Mouse (Mus musculus) intestine, embryonic 16.5 days (tissue): ENCODE measurements around the gene Btbd3. TPM values are rescaled to one million over a fixed set of nuclear protein-coding genes. Genes with fewer than 3 reads are reported as not detected.

ENCODE experiments used
- ATAC-seq: fragments of 200-750 bp; cut with Nextera tagmentation; 2 replicates; pipeline ENCODE4 v1.8.0; 2017; ENCODE audit warnings: moderate TSS enrichment, moderate library complexity
- H3K27ac ChIP-seq: fragments of 300-500 bp; sonication (generic); 2 replicates; pipeline ENCODE4 v1.5.1; 2014; ENCODE audit warnings: mild to moderate bottlenecking, low read length
- H3K27me3 ChIP-seq: fragments of 300-500 bp; sonication (generic); replicated peaks from 2 replicates; pipeline ENCODE4 v1.6.1; 2014; ENCODE audit warnings: low read length, control low read depth, mixed read lengths; ENCODE audit not compliant: control insufficient read depth, insufficient read depth
- H3K36me3 ChIP-seq: fragments of 300-500 bp; sonication (generic); 2 replicates; pipeline ENCODE4 v1.6.1; 2014; ENCODE audit warnings: low read length, control low read depth; ENCODE audit not compliant: control insufficient read depth, insufficient read depth
- H3K4me1 ChIP-seq: fragments of 300-500 bp; sonication (generic); 2 replicates; pipeline ENCODE4 v1.6.1; 2014; ENCODE audit warnings: low read length, control low read depth, mixed read lengths; ENCODE audit not compliant: control insufficient read depth, insufficient read depth
- H3K4me2 ChIP-seq: fragments of 300-500 bp; sonication (generic); 2 replicates; pipeline ENCODE4 v1.6.1; 2014; ENCODE audit warnings: low read depth, low read length, control low read depth
- H3K4me3 ChIP-seq: fragments of 300-500 bp; sonication (generic); 2 replicates; pipeline ENCODE4 v1.5.1; 2014; ENCODE audit warnings: mild to moderate bottlenecking, low read length
- H3K9ac ChIP-seq: fragments of 300-500 bp; sonication (generic); 2 replicates; pipeline ENCODE4 v1.6.1; 2014; ENCODE audit warnings: low read depth, low read length
- H3K9me3 ChIP-seq: fragments of 300-500 bp; sonication (generic); 2 replicates; pipeline ENCODE4 v1.6.1; 2016; ENCODE audit warnings: low read length, control low read depth; ENCODE audit not compliant: control insufficient read depth
- whole genome bisulfite sequencing: fragments of 180-500 bp; shearing (Covaris S2); extraction: QIAGEN DNeasy Blood & Tissue Kit; methylation state at CpG from one replicate; pipeline ENCODE4 v1.1.7; 2014; 5-methylcytosine and 5-hydroxymethylcytosine counted together
- polyA plus RNA-seq: library from polyadenylated mRNA; unstranded; fragments of >200 nt; fragmentation: Nextera tagmentation; extraction: Ambion mirVana; gene quantifications from 2 replicates; pipeline ENCODE4 v1.2.1, GENCODE M21; 2015

Btbd3 gene
- polyA plus RNA-seq, 1 experiment from 2014 or later, result 17.9 TPM

GRCm38 (mm10) chr2:138590307-138590706 is 333.9 kb downstream of the Btbd3 start:
- no peaks in the 10 kb centered on the region for H3K36me3 ChIP-seq
- no peak for ATAC-seq
- WGBS, result 73% methylated on average over 1 of the region's 1 CpGs

DNA sequence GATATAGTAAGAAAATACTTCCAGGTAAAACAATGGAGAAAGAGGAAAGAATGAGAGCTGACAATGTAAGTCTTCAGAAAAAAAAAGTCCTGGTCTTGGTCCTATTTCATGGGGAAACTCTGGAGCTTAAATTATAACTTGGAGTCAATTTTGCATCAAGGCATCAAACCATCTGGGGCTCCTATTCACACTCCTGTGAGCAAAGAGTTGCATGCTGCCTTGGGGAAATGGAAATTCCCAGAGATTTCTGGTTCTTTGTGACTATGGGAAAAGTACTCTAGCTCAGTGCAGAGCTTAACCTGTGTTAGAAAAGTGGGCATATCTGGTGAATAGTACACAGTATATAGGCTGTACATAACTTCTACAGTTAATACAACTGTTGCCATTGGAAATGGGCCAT is 356.0 kb downstream of the Btbd3 start:
- Histone ChIP-seq H3K9me3 (no peaks in the 10 kb centered on the region), H3K4me1 (no peaks in the 10 kb centered on the region), H3K4me3 (no peak overlapping the region), H3K27ac (no peak overlapping the region), H3K4me2 (no peak overlapping the region), H3K36me3 (no peaks in the 10 kb centered on the region), H3K9ac (no peak overlapping the region), H3K27me3 (no peaks in the 10 kb centered on the region)
- ATAC-seq, result no peak

More at GRCm38 (mm10) chr2:138590307-138590706, 333.9 kb downstream of the Btbd3 start:
- Histone ChIP-seq H3K9ac (no peak overlapping the region), H3K27me3 (no peaks in the 10 kb centered on the region), H3K4me3 (no peak overlapping the region), H3K4me2 (no peak overlapping the region), H3K4me1 (no peaks in the 10 kb centered on the region), H3K9me3 (no peaks in the 10 kb centered on the region), H3K27ac (no peak overlapping the region)

GRCm38 (mm10) chr2:138617501-138617900 is 361.1 kb downstream of the Btbd3 start:
- WGBS, result 89% methylated on average over 5 of the region's 5 CpGs
- H3K36me3 ChIP-seq, result no peaks in the 10 kb centered on the region
- no peaks in the 10 kb centered on the region for H3K4me1 ChIP-seq
- H3K4me3 ChIP-seq, result no peak overlapping the region
- H3K9me3 ChIP-seq, result no peaks in the 10 kb centered on the region
- no peak overlapping the region for H3K9ac ChIP-seq
- H3K27me3 ChIP-seq, result no peaks in the 10 kb centered on the region
- ATAC-seq, result no peak
- H3K27ac ChIP-seq, result no peak overlapping the region
- no peak overlapping the region for H3K4me2 ChIP-seq
